Mouse (Mus musculus): Measurements from ENCODE around the gene Wipf1. TPM values are rescaled to one million over a fixed set of nuclear protein-coding genes. Genes with fewer than 3 reads are reported as not detected.

The Wipf1 gene
- 7.8 and 11.7 TPM in 2 replicates for polyA plus RNA-seq (2011; ENCODE audit: insufficient read depth, insufficient read length, low read depth, missing spikeins)

- TF ChIP-seq EP300 (IDR thresholded peaks at IDR 0.05; ENCODE audit: insufficient read depth, low read depth, low read length), result no peak
- no peak for TF ChIP-seq POLR2A (IDR thresholded peaks at IDR 0.05; ENCODE audit: insufficient read depth, low read length)
- TF ChIP-seq CTCF (IDR thresholded peaks at IDR 0.05; ENCODE audit: low read depth, low read length), result no peak
- Histone ChIP-seq H3K4me3 (ENCODE audit: low read depth, low read length) (peak within 1 kb of the TSS; percentile 72), H3K9ac (ENCODE audit: low read depth, poor library complexity, severe bottlenecking) (peak within 1 kb of the TSS; percentile 98), H3K9me3 (replicated peaks; ENCODE audit: control insufficient read depth, insufficient read depth, low read length, poor library complexity, severe bottlenecking) (no peaks in the 10 kb centered on the region), H3K27me3 (ENCODE audit: control insufficient read depth, insufficient read depth, low read length, poor library complexity, severe bottlenecking) (no peaks in the 10 kb centered on the region), H3K4me1 (ENCODE audit: control insufficient read depth, insufficient read depth, low read length) (no peaks in the 10 kb centered on the region), H3K36me3 (ENCODE audit: control insufficient read depth, insufficient read depth, low read length, poor library complexity, severe bottlenecking) (no peaks in the 10 kb centered on the region), H3K27ac (ENCODE audit: insufficient read depth, low read length) (no peak within 1 kb of the TSS)
These were observed at the start of gene Wipf1 for GRCm38 (mm10) chr2:73529356-73530330. Gene Wipf1, minus strand, starts transcription at chr2:73529734.

- no peak for TF ChIP-seq CTCF (IDR thresholded peaks at IDR 0.05; ENCODE audit: low read depth, low read length)
- TF ChIP-seq POLR2A (IDR thresholded peaks at IDR 0.05; ENCODE audit: insufficient read depth, low read length), result no peak
- TF ChIP-seq EP300 (IDR thresholded peaks at IDR 0.05; ENCODE audit: insufficient read depth, low read depth, low read length), result no peak
- H3K4me1 ChIP-seq (ENCODE audit: control insufficient read depth, insufficient read depth, low read length), result no peaks in the 10 kb centered on the region
- H3K27ac ChIP-seq (ENCODE audit: insufficient read depth, low read length), result no peak overlapping the region
- H3K9me3 ChIP-seq (replicated peaks; ENCODE audit: control insufficient read depth, insufficient read depth, low read length, poor library complexity, severe bottlenecking), result no peaks in the 10 kb centered on the region
- no peaks in the 10 kb centered on the region for H3K27me3 ChIP-seq (ENCODE audit: control insufficient read depth, insufficient read depth, low read length, poor library complexity, severe bottlenecking)
- H3K9ac ChIP-seq (ENCODE audit: low read depth, poor library complexity, severe bottlenecking), result no peak overlapping the region
- H3K36me3 ChIP-seq (ENCODE audit: control insufficient read depth, insufficient read depth, low read length, poor library complexity, severe bottlenecking), result no peaks in the 10 kb centered on the region
- no peak overlapping the region for H3K4me3 ChIP-seq (ENCODE audit: low read depth, low read length)
These were observed 49.6 kb upstream of the Wipf1 start for GRCm38 (mm10) chr2:73579168-73579567.

- no peak overlapping the region for H3K4me3 ChIP-seq (ENCODE audit: low read depth, low read length)
- no peaks in the 10 kb centered on the region for H3K4me1 ChIP-seq (ENCODE audit: control insufficient read depth, insufficient read depth, low read length)
- H3K36me3 ChIP-seq (ENCODE audit: control insufficient read depth, insufficient read depth, low read length, poor library complexity, severe bottlenecking), result no peaks in the 10 kb centered on the region
- H3K27me3 ChIP-seq (ENCODE audit: control insufficient read depth, insufficient read depth, low read length, poor library complexity, severe bottlenecking), result no peaks in the 10 kb centered on the region
- H3K27ac ChIP-seq (ENCODE audit: insufficient read depth, low read length), result no peak overlapping the region
- TF ChIP-seq POLR2A (IDR thresholded peaks at IDR 0.05; ENCODE audit: insufficient read depth, low read length), result no peak
- no peak for TF ChIP-seq EP300 (IDR thresholded peaks at IDR 0.05; ENCODE audit: insufficient read depth, low read depth, low read length)
- TF ChIP-seq CTCF (IDR thresholded peaks at IDR 0.05; ENCODE audit: low read depth, low read length), result no peak
- H3K9me3 ChIP-seq (replicated peaks; ENCODE audit: control insufficient read depth, insufficient read depth, low read length, poor library complexity, severe bottlenecking), result no peaks in the 10 kb centered on the region
- H3K9ac ChIP-seq (ENCODE audit: low read depth, poor library complexity, severe bottlenecking), result no peak overlapping the region
These were observed 44.9 kb upstream of the Wipf1 start for GRCm38 (mm10) chr2:73574418-73574817.

- TF ChIP-seq POLR2A (IDR thresholded peaks at IDR 0.05; ENCODE audit: insufficient read depth, low read length), result no peak
- no peak for TF ChIP-seq CTCF (IDR thresholded peaks at IDR 0.05; ENCODE audit: low read depth, low read length)
These were observed 44.0 kb upstream of the Wipf1 start for GRCm38 (mm10) chr2:73573556-73573955.

GRCm38 (mm10) chr2:73572539-73573372 lies 43.2 kb upstream of the Wipf1 start:
- H3K9ac ChIP-seq (ENCODE audit: low read depth, poor library complexity, severe bottlenecking), result no peak overlapping the region
- no peaks in the 10 kb centered on the region for H3K4me1 ChIP-seq (ENCODE audit: control insufficient read depth, insufficient read depth, low read length)
- no peak overlapping the region for H3K27ac ChIP-seq (ENCODE audit: insufficient read depth, low read length)
- H3K9me3 ChIP-seq (replicated peaks; ENCODE audit: control insufficient read depth, insufficient read depth, low read length, poor library complexity, severe bottlenecking), result no peaks in the 10 kb centered on the region
- H3K27me3 ChIP-seq (ENCODE audit: control insufficient read depth, insufficient read depth, low read length, poor library complexity, severe bottlenecking), result no peaks in the 10 kb centered on the region
- H3K4me3 ChIP-seq (ENCODE audit: low read depth, low read length), result peak overlapping the region; percentile 33; the same call in 1 of the 2 replicates
- TF ChIP-seq EP300 (IDR thresholded peaks at IDR 0.05; ENCODE audit: insufficient read depth, low read depth, low read length), result no peak
- TF ChIP-seq CTCF (IDR thresholded peaks at IDR 0.05; ENCODE audit: low read depth, low read length), result peak; percentile 97
- no peak for TF ChIP-seq POLR2A (IDR thresholded peaks at IDR 0.05; ENCODE audit: insufficient read depth, low read length)
- no peaks in the 10 kb centered on the region for H3K36me3 ChIP-seq (ENCODE audit: control insufficient read depth, insufficient read depth, low read length, poor library complexity, severe bottlenecking)

More at GRCm38 (mm10) chr2:73573556-73573955, 44.0 kb upstream of the Wipf1 start:
- Histone ChIP-seq H3K9ac (ENCODE audit: low read depth, poor library complexity, severe bottlenecking) (no peak overlapping the region), H3K27ac (ENCODE audit: insufficient read depth, low read length) (no peak overlapping the region), H3K4me1 (ENCODE audit: control insufficient read depth, insufficient read depth, low read length) (no peaks in the 10 kb centered on the region), H3K9me3 (replicated peaks; ENCODE audit: control insufficient read depth, insufficient read depth, low read length, poor library complexity, severe bottlenecking) (no peaks in the 10 kb centered on the region), H3K27me3 (ENCODE audit: control insufficient read depth, insufficient read depth, low read length, poor library complexity, severe bottlenecking) (no peaks in the 10 kb centered on the region), H3K4me3 (ENCODE audit: low read depth, low read length) (no peak overlapping the region), H3K36me3 (ENCODE audit: control insufficient read depth, insufficient read depth, low read length, poor library complexity, severe bottlenecking) (no peaks in the 10 kb centered on the region)
